Mouse (Mus musculus) cerebellum, adult 18-20 months (tissue): ENCODE results near the gene Ints6l.
"Not testable (repeated sequence)": the region's sequence is repeated elsewhere in the genome, so short reads cannot be mapped to it uniquely, and the experiment has no call there.

Experiments used
- DNase-seq, 2 experiments: peaks; one replicate each; pipeline ENCODE4 v3.0.0; 2021

Gene Ints6l

DNA sequence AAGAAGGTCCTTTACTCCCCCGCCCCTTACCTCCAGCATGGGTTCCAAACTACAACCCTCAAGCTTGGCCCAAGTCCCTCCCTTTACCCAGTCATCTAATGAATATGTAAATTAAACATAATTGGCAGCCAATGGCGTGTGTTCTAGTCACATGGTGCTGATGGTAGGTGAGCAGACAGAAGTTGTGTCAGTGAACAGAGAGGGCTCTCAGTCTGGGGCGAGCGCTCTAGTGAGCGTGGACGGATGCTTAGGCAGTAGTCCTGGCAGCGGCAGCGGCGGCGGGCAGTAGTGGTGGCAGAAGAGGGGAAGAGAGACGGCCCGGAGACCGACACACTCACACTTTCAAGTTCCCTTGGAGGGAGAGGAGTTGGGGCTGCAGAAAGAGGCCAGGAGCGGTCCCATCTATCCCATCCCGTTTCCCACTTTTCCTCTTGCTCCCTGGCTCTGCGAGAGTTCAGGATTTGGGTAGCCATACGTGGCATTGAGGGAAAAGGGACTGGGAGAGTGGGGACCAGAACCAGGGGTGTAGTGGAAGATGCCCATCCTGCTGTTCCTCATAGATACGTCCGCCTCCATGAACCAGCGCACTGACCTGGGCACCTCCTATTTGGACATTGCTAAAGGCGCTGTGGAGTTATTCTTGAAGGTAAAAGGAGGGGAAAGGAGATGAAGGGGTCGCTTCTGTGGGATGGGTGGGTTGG is at the start of gene Ints6l:
Gene Ints6l (plus strand): TSS at position 187 of the 701 bp plus-strand sequence.
- DNase-seq = peak; percentile 78 to 81

DNA sequence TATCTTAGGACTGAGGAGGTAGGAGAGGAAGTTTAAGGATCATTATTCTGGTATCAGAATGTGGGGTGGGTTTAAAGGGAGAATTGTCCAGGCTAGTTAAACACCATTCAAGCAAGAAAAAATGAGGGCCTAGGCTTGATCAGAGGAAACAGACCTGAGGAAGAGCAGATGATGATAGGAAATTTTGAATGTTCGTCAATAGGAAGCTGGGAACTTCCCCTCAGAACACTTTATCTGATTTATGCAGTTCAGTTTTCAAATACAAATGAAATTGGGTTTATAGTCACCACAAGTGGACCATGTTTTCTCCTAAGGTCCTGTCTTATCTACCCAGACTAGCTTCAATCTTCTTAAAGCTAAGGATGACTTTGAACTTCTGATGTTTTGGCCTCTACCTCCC is 49.2 kb upstream of the Ints6l start:
- DNase-seq = no peak

DNA sequence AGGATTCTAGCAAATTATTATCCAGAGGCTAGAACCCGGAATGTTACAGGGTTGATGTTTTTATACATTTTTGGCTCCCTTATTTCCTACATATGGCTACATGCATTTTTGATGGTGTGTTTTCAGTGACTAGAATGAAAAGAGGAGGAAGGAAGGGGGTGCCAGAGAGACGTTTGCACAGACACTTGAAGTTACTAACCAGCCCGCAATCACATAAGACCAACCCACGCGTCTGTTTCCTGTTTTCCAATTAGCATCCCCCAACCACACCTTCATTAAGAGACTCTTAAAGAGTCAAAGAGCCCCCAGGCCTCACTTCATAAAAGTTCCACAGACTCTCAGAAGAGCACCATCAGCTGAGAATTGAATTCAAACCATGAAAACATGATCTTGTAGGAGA is 48.5 kb upstream of the Ints6l start:
- DNase-seq = no peak

DNA sequence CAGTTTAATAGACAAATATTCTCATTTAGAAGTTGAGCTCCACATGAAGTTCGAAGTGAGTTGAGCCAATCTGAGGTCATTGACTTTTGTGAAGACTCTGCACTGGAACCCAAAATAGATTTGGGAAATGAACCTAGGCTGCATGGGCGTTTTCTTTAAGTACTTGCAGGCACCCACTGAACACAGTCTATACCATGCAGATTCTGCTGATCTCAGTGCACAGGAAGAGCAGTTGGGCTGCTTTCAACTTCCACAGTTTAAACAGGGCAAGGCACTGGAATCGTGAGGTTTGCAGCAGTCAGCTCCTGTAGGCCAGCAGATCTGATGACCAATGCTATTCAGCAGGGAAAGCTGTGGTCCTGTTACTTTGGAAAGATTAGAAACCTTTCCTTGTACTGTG is 38.4 kb upstream of the Ints6l start:
- no peak for DNase-seq

DNA sequence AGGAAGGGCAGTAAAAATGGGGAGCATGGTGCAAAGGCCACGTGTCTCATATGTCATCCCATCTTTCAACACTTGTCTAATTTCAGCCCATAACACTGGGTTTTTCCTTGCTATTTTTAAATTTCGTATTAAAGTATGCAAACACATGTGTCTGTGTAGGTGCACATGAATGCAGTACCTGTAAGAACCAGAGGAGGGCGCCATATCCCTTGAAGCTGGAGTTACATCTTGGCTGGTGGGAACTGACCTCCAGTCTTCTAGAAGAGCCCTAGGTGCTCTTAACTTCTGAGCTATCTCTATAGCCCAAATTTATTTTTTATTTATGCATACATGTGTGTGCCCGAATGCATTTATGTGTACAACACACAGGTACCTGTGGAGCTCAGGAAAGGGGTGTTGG is 37.1 kb upstream of the Ints6l start:
- DNase-seq = no peak

DNA sequence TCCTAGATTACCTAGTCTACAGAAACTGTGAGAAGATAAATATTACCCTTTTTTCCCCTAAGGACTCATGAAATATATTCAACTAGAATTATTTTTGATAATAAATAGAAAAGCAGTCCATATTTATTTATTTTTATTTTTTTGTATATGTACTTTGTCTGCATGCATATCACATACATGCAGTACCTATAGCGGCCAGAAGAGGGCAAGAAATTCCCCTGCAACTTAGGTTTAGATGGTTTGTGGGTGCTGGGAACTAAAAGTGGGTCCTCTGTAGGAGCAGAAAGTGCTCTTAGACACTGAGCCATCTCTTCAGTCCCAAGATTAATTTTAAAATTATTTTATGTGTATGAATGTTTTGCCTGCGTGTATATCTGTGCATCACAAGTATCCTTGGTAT is 24.1 kb upstream of the Ints6l start:
- no peak for DNase-seq

DNA sequence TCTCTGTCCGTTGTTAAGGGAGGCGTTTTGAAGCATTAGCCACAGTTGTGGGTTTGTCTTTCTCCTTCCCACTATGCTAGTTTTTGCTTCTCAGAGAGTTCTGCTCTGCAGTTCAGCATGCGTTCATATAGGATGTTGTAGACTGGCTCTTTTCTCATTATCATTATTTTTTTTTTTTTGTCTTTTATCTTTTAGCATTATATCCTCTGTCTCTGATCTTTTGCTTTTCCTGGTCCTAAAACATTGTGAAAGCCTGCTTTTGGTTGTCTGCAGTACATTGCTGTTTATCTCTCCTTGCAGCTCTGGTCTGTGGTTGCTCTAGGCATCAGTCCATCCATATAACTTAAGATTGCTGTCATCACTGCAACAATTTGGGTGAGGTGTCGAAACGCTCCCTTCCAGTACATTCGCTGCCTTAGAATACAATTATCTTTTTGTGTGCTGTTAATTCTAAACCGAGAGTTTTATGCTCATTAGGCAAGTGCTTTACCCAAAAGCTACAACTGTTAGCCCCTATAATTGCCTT is 18.8 kb upstream of the Ints6l start:
- DNase-seq = no peak

DNA sequence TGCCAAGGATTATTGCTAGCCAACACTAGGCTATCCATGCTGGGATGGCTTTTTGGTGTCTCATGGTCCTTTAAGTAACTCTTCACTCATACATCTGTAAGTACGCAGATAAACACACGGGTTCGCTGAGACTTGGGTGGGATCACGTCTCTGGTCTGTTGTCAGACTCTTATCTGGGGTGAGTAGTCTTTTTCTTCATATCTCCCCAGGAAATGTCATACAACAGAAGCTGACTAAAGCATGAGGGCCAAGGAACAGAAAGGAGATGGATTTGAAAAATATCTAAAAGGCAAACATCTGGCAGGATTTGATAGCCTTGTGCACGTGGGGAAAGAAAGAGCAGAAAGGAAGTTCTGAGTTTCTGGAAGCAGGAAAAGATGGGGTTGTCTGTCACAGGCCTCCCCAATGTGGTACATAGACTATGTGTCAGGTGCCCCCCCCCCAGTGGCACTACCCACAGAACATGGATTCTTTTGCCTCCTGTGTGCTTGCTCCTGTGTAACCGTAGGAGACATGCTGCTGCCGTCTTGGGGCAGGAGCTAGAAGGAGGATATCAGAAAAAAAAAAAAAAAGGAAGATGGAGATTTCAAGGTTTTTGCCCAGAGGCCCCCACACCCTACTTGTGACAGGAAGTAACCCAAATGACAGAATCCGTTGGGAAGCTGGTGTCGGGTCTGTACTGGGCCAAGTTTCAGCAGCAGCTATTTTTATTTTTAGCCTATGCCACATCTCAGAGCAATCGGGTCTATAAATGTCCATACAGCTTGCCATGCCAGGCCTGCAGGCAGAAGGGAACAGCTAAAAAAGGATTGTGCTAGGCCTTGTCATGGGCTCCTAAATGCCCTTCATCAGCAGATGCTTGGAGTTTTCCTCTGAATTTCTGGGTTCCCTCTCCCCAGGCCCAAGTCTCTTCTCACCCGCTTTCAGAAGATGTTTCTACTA is 7.9 kb upstream of the Ints6l start:
- no peak for DNase-seq

DNA sequence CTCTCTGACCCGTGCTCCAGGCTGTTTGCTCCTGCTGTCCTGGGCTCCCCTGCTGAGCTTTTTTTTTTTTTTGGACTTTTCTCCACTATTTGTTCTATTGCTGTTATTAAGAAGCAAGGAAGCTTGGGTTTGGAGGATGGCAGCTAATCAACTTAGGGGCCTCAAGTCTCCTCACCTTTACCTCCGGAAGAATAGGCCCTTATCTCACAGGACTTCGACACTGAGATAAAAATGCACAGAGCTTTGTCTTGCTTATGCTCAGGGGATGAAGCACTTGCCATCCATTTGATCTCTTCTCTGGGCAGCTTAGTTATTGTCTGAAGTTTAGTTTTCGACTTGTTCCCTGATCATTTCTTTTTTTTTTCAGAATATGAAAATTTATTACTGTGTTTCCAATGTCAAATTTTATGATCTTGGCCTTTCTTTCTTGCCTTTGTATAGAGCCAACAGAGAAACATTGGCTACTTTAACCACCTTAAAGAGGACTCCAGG is 7.1 kb upstream of the Ints6l start, which contains the start of gene Gm2174:
Gene Gm2174 (plus strand): TSS at position 442 of the 492 bp plus-strand sequence.
- no peak for DNase-seq

DNA sequence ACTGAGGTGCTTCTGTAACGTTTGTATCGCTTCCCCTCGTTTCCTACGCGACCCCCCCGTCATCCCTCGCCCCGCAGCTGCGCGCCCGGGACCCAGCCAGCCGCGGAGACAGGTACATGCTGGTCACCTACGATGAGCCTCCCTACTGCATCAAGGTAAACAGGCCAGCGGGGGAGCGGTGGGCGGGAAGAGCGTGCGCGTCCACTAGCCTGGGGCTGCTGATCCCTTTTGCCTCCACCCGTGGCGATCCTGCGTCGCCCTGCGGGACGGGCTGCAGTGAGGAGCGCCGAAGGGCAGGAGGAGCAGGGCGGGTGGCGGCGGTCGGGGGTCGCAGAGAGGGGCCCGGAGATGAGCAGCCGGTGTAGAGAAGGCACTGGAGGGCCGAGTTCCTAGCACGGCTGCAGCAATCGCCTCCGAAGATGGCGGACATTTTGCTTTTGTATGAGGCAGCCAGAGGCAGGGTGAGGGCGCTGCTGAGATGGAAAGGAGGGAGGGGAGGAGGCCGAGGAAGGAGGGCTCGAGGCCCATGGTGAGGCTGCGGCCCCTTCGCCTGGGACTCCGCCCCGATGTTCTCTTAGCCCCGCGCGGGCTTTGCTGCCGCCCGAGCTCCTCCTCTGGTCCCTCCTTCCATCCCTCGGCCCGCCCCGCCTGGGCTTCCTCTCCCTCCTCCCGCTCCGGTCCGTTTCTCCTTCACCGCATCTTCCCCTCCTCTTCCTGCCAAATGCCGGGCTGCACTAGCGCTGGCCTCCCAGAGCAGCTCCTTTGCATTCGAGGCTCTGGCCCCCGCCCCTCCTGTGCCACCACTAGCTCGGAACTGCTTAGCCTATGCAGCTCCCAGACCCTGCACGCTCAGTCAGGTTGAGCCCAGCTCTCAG is 952 bp downstream of the Ints6l start:
- DNase-seq = peak; percentile 86 to 95

DNA sequence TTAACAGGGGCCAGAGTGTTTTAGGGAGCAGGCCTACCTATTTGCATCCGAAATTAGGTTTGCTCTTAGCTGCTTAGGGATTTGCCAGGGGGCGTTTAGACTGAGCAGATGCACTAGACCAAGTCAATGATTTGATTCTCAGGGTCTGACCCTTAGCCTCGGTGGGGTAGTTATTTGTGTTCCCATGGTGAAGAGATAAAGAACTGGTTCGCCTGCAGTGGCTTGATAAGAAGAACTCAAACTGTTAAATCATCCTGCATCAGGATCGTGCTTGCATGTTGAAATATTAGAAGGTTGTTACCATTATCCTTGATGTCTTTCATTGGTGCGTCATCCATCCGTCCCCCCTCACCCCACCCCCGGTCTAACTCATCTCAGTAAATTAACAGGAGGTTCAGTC is 1.7 kb downstream of the Ints6l start:
- peak in 1 of 2 experiments; percentile 19 for DNase-seq

DNA sequence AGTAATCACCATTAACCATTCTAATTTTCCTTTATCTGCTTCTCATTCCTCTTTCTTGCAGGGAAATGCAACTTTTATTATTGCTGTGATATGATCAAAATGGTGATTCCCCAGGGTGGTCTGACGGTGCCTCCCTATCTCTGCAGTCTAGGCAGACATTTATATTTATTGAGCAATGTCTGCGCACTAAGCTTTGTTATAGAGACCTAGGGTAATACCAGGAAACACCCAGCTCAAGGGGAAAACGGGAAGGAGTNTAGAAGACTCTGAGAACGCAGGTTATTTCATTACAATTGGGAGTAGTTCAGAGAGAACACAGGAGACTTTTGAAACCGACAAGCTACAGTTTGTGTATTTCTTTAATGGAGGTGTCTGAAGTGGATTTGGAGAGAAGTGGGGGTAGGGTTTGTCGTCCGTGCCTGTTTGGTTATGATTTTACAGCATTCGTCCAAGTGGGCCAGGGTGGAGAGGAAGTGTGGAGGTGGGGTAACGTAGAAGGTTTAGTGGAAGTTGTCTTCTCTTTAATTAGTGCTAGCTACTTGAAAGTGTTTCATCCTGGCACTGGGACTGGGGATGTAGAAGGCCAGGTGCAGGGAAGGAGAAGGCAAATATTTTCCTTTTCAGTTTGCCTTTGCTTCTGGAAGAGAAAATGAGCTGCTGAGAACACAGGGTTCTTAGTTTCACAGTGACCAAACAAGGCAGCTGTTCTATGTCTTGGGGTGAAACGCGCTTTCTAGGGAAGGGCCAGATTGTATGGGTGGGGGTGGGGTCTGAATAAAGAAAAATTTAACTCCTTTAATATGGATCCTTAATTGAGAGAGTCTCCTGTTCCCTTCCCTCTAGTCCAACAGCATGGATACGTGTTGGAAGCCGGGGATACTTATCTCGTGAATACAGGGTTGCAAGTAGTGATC is 7.6 kb downstream of the Ints6l start:
- DNase-seq = no peak

DNA sequence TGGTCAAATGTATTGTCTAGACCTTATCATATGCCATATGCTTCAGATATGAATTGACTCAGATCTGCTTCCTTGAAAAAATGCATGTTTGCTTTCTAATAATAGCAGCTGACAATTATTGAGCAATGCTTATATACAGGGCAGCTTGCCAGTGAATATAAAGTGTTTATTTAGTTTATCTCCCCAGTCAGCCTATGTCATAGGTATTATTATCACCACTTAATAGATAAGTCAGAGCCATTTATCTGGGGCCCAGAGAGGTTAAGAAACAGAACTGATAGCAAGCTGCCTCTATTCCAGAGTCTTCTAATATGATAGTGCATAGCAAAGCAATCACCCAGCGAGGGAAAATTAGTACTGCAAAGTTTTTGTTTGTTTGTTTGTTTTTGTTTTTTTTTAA is 10.2 kb downstream of the Ints6l start:
- DNase-seq = no peak

DNA sequence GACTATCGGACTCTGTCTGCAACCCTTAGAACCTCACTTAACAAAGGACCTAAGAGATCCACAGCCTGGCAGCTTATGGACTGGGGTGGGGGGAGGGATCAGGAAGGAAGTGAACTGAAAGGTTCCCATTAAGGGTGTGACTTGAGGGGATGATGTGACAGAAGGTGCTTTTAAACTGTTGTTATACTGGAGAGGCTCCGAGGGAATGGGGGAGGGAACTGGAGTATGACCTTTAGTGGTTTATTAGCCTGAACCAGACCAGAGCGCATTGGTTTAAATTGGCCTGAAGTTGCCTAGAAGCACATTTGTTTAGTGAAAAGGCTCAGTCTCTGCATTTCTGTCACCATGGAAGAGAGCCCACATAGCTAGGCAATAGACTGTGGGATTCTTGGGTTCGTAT is 13.0 kb downstream of the Ints6l start:
- no peak for DNase-seq

DNA sequence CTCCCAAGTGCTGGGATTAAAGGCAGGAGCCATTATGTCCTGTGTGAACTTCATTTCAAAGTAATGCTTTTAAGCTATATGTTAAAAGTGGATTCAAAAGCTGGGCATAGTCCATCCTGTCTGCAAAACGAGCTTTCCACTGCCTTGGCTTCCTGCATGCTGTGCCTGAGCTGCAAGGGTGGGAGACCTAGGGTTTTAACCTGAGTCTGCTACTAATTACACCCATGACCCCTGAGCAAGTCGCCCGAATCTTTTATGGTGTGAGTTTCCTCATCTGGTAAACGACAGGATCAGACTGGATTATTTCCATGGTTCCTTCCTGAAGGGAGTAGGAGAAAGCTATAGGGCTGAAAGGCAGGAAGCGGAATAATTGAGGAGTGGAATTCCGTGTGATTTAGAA is 13.8 kb downstream of the Ints6l start:
- no peak for DNase-seq

DNA sequence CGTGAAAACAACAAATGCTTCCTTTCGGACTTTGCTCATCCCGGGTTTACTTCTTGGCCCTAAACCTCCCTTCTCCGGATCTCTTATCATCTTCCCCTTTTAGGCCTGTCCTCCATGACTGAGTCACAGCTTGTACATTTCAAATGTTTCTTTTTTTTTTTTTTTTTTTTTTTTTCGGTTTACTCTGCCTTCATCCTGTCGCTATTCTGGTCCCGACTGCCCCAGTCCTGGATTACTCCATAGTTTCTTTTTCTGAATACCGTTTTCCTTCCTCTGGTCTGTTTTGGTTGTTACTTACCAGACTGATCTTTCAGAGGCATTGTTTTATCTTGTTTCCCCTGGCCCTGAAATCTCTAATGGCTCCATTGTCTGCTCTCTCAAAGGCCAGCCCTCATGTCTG is 19.4 kb downstream of the Ints6l start:
- no peak for DNase-seq

DNA sequence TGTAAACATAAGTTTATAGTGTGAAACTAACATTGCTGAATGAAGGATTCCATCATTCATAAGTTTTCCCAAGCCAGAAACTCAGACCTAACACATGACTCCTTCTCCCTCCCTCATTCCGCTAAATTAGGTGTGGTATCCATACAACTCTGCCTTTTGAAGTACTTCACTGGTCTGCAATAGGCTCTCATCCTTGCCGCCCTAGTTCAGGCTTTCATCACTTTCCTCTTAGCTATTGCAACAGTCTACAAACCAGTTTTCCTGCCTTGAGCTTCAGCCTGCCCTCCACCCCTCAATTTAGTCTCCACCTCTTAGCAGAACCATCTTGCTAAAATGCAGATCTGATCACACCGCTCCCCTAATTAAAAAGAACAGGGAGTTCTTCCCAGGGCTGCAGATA is 22.9 kb downstream of the Ints6l start:
- no peak for DNase-seq

DNA sequence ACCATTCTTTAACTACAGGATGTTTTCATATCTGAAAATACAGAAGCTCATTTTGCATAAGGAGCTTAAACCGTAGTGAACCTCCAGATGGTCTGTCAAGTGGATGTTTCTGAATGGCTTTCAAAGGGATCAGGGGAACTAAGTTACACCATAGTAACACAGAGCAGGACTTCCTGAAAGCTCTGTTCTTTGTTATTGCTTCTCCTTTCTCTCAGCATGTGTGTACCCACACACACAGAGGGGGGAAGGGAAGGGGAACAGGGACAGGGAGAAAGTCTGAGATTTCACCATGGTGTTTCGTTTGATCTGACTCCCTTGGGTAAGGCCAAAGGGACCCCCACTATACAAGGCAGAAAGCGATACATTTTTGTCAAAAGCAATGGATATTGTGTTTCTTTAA is 27.2 kb downstream of the Ints6l start:
- no peak for DNase-seq

DNA sequence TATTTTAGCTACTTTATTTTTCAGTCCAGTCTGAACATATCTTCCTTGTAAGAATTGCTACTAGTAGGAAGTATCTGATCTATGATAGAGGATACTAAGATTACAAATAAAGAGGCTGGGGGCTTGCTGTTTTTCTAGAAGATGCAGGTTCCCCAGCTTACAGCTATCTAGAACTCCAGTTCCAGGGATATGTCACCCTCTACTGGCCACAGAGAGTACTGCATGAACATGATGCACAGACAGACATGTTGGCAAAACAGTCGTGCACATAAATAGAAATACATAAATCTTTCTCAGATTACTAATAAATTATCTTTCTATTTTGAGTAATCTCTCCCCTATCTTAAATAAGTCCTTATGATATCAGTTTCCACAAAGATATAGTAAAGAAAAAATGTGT is 35.1 kb downstream of the Ints6l start:
- DNase-seq = peak; percentile 74 to 78

DNA sequence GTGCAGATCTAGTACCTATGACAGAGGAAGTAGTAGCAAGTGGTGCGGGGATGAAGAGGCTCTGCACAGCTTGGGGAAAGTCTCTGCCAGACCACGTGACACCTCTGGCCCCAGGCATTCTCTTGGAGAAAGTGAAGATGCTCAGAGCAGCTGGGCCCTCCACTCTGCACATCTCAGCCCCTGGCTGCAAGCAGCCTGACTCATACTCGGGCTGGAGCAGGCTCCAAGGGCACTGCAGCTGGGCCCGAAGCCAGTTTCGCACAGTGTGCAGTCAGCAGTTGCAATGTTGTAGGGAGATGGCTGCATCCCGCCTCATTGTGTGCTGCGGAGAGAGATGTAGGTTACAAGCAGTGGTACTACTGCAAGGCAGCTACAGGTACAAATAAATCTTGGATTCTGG is 42.6 kb downstream of the Ints6l start:
- DNase-seq = peak; percentile 6 to 13

DNA sequence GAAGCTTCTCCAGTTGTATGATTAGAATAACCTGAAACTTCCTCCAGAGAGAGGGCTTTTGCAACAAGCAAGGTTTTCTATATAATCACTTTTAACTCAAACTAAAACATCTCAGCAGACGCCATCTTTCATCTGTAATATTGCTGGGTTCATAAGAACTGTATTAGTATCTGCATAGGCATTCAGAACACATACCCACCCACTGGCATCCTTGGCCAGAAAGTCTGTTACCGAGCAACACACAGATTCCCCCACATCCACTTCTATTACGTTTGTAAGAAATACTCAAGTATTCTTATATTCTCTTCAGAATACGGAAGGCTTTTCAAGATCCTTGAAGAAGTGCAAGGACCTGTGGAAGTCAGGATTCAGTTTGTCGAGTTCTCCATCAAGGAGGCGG is 69.8 kb downstream of the Ints6l start, which contains the start of gene Gm10477:
Gene Gm10477 (plus strand): TSS at position 301 of the 400 bp plus-strand sequence.
- DNase-seq = not testable (repeated sequence)
